Mouse (Mus musculus) heart, adult 11 months (tissue): Measurements from ENCODE around the gene Ube2dnl2.

Experiments
- DNase-seq: peaks from one replicate; pipeline ENCODE4 v3.0.0; 2022

Ube2dnl2 gene

DNA sequence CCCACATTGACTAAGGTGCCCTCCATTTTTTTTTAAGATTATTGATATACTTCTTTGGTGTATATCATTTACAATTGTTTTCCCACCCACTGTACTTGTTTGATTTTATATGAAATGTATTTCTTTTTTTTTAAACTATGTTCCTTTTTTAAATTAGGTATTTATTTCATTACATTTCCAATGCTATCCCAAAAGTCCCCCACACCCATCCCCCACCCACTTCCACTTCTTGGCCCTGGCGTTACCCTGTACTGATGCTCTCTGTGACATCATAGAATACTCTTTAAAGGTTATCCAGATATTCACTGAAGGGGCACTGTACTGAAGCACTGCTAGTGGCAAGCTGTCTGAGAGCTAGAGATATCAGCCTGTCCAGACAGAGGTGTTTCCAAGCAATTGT, at the start of gene Ube2dnl2:
Ube2dnl2 (plus strand) TSS at position 301 of the 400 bp plus-strand sequence.
- DNase-seq, result no peak

DNA sequence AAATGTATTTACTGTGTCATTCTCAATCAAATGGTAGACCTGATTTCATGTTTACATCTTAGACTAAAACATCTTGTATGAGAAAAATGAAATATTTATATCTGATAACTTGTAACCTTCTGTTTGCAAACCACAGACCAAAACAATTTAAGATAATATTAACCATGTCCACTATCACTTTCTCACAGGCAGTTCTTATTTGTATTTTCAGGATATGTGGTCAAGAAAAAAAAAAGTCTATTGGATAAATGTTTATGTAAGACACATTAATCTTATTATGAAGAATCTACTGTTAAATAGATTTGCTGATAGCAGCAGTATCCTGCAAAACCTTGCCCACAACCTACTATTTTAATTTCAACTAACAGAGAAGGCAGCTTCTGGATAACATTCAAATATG, 11.9 kb upstream of the Ube2dnl2 start:
- no peak for DNase-seq

DNA sequence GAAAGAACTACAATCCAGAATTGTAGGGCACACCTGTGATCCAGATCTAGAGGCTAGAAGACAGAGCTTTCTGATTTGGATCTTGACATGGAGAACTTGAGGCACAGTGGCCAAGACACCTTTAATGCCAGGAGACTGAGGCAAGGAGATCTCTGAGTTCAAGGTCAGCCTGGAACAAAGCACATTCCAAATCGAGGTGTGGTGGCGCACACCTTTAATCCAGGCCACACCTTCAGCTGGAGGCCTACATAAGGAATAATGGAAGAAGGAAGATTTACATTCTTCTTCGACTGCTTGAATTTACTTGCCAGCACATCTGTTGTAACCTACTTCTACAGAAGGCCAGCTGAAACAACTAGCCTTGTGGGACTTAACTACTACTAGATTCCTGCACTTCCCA, 9.9 kb upstream of the Ube2dnl2 start:
- no peak for DNase-seq

DNA sequence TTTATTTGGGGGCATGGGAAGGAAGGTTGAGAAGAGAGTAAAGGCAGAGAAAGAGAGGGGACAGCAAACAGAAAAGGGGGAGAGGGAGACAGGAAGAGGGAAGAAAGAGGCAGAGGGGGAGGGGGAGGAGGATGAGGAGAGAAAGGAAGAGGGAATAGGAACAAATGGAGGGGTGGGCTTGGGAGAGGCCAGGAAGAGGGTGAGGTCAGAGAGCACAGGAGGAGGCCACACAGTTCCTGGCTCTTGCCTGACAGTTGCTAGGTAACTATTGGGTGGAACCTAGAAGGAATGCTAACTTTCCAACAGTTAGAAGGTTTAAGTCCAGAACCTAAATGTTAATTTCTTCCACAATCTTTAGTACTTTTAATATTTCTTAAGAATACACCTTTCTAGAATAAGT, 4.0 kb upstream of the Ube2dnl2 start:
- DNase-seq, result no peak

DNA sequence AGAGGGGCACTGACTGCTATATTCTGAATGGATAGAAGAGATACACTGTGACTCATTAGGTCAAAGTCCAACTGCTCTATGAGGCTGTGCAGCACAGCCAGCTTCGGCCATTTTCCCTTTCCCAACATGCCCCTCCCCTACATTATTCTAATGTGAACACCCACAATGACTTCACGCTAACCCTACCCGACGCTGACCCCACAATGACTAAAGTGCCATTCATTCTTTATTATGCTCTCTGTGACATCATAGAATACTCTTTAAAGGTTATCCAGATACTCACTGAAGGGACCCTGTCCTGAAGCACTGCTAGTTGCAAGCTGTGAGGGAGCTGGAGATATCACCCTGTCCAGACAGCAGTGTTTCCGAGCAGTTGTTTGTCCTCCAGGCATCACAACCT, 2.7 kb upstream of the Ube2dnl2 start, which contains the start of gene Ube2dnl1:
Ube2dnl1 (plus strand) TSS at position 301 of the 400 bp plus-strand sequence.
- DNase-seq, result no peak

DNA sequence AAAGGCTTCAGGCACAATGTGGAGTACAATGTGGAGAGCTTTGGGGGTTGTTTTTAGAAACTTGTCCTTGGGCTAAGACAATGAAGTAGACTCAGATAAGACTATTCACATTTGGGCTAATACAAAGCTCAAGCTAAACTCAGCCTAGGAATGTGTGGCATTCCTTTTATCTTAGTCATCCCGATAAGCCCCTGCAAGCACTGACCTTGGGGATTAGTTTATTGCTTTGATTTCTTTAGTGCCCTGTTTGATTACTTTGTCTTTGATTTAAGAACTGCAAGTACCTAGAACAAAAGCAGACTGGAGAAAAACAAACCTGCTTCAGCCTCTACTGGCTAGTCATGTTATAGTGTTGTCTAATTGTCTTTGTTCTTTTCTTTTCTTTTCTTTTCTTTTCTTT, 47.7 kb downstream of the Ube2dnl2 start:
- no peak for DNase-seq
